Mouse (Mus musculus): Measurements from ENCODE around the gene Ctsd. TPM values are rescaled to one million over a fixed set of nuclear protein-coding genes. Genes with fewer than 3 reads are reported as not detected.

The Ctsd gene
- total and polyA plus RNA-seq, 3 experiments, result 61.2 to 107 (median 104) TPM

GRCm38 (mm10) chr7:142421826-142422225, 34.0 kb upstream of the Ctsd start:
- H3K27me3 ChIP-seq (replicated peaks), result peaks cover 7% of the 10 kb centered on the region
- H3K9me3 ChIP-seq (replicated peaks; ENCODE audit: low read length), result peaks cover 8% of the 10 kb centered on the region
- H3K4me1 ChIP-seq (ENCODE audit: control insufficient read depth in 1 of 2, insufficient read depth in 2 of 2), result peaks cover 0 to 6% of the 10 kb centered on the region in 2 experiments; a peak in 2 of 4 replicates
- no peak overlapping the region for H3K4me3 ChIP-seq (replicated peaks in 1 of 3; ENCODE audit: low read depth in 2 of 3, low read length in 2 of 3, poor library complexity in 1 of 3)
- in situ Hi-C loops (cut with MboI; ENCODE audit: low pct_ligation_motif_present, low pct_unique_long_range_greater_than_20kb, low sequenced_read_pairs) (no loop called here), dilution Hi-C loops (cut with MboI; ENCODE audit: extremely low pct_ligation_motif_present, extremely low pct_unique_long_range_greater_than_20kb, low sequenced_read_pairs) (no loop called here)
- H3K36me3 ChIP-seq (replicated peaks in 1 of 2; ENCODE audit: control insufficient read depth in 1 of 2, insufficient read depth in 1 of 2, low read length in 1 of 2), result no peaks in the 10 kb centered on the region
- H3K79me2 ChIP-seq (replicated peaks; ENCODE audit: control insufficient read depth, extremely low read depth, insufficient read depth, poor library complexity, severe bottlenecking), result no peaks in the 10 kb centered on the region
- no peak overlapping the region for H3K27ac ChIP-seq (ENCODE audit: insufficient read depth, low read depth)
- TF ChIP-seq MAFK (IDR thresholded peaks at IDR 0.05; ENCODE audit: insufficient replicate concordance, low read length) (no peak), CTCF (conservative IDR thresholded peaks at IDR 0.05 in 1 of 2, IDR thresholded peaks at IDR 0.05 in 1 of 2; ENCODE audit: low read depth in 2 of 2, low read length in 2 of 2) (no peak), NELFE (IDR thresholded peaks at IDR 0.05; ENCODE audit: low read depth, low read length) (no peak), ZKSCAN1 (IDR thresholded peaks at IDR 0.05; ENCODE audit: borderline replicate concordance, low read depth, low read length) (no peak), IRF4 (IDR thresholded peaks at IDR 0.05; ENCODE audit: low read depth, low read length) (no peak), RCOR1 (conservative IDR thresholded peaks at IDR 0.05; ENCODE audit: low read depth, low read length) (no peak), CHD1 (IDR thresholded peaks at IDR 0.05; ENCODE audit: low read depth, low read length) (no peak), UBTF (IDR thresholded peaks at IDR 0.05; ENCODE audit: low read depth, low read length) (no peak), TCF12 (IDR thresholded peaks at IDR 0.05; ENCODE audit: low read depth, low read length) (no peak), NRF1 (IDR thresholded peaks at IDR 0.05; ENCODE audit: low read depth, low read length) (no peak), POLR2AphosphoS2 (IDR thresholded peaks at IDR 0.05; ENCODE audit: low read depth, low read length) (no peak)
- H3K9ac ChIP-seq (ENCODE audit: insufficient read depth, low read depth), result no peak overlapping the region
- H3K4me2 ChIP-seq (ENCODE audit: insufficient read depth, low read depth, poor library complexity, severe bottlenecking), result no peak overlapping the region
- no peak for DNase-seq (ENCODE audit: extremely low read depth)

GRCm38 (mm10) chr7:142419887-142420286, 32.0 kb upstream of the Ctsd start:
- no peaks in the 10 kb centered on the region for H3K36me3 ChIP-seq (replicated peaks in 1 of 2; ENCODE audit: control insufficient read depth in 1 of 2, insufficient read depth in 1 of 2, low read length in 1 of 2)
- no peak overlapping the region for H3K4me3 ChIP-seq (replicated peaks in 1 of 3; ENCODE audit: low read depth in 2 of 3, low read length in 2 of 3, poor library complexity in 1 of 3)
- dilution Hi-C loops (cut with MboI; ENCODE audit: extremely low pct_ligation_motif_present, extremely low pct_unique_long_range_greater_than_20kb, low sequenced_read_pairs) (no loop called here), in situ Hi-C loops (cut with MboI; ENCODE audit: low pct_ligation_motif_present, low pct_unique_long_range_greater_than_20kb, low sequenced_read_pairs) (no loop called here)
- peaks cover 0 to 3% of the 10 kb centered on the region in 2 experiments; a peak in 2 of 4 replicates for H3K4me1 ChIP-seq (ENCODE audit: control insufficient read depth in 1 of 2, insufficient read depth in 2 of 2)
- H3K9ac ChIP-seq (ENCODE audit: insufficient read depth, low read depth), result no peak overlapping the region
- H3K79me2 ChIP-seq (replicated peaks; ENCODE audit: control insufficient read depth, extremely low read depth, insufficient read depth, poor library complexity, severe bottlenecking), result no peaks in the 10 kb centered on the region
- TF ChIP-seq JUN (IDR thresholded peaks at IDR 0.05; ENCODE audit: insufficient read depth, low read depth, low read length) (no peak), POLR2A (IDR thresholded peaks at IDR 0.05; ENCODE audit: low read depth, low read length) (no peak), NELFE (IDR thresholded peaks at IDR 0.05; ENCODE audit: low read depth, low read length) (no peak), MYC (IDR thresholded peaks at IDR 0.05; ENCODE audit: low read depth, low read length) (no peak), GABPA (IDR thresholded peaks at IDR 0.05; ENCODE audit: insufficient replicate concordance, low read depth, low read length) (no peak), E2F4 (IDR thresholded peaks at IDR 0.05; ENCODE audit: insufficient replicate concordance, low read depth, low read length) (no peak), RCOR1 (conservative IDR thresholded peaks at IDR 0.05; ENCODE audit: low read depth, low read length) (no peak), CHD1 (IDR thresholded peaks at IDR 0.05; ENCODE audit: low read depth, low read length) (no peak), ELF1 (IDR thresholded peaks at IDR 0.05; ENCODE audit: low read depth, low read length) (no peak), MXI1 (IDR thresholded peaks at IDR 0.05; ENCODE audit: low read depth, low read length) (no peak)
- no peak overlapping the region for H3K27ac ChIP-seq (ENCODE audit: insufficient read depth, low read depth)
- DNase-seq (ENCODE audit: extremely low read depth), result no peak
- peaks cover 8% of the 10 kb centered on the region for H3K9me3 ChIP-seq (replicated peaks; ENCODE audit: low read length)
- H3K4me2 ChIP-seq (ENCODE audit: insufficient read depth, low read depth, poor library complexity, severe bottlenecking), result no peak overlapping the region
- H3K27me3 ChIP-seq (replicated peaks), result peaks cover 17% of the 10 kb centered on the region

Data from CH12.LX (cell line).